In genomic region chr17:35240384-35241304, GRCm38 (mm10) we compare ENCODE assay signal across 9 mouse cellular contexts. TPM values are rescaled to one million over a fixed set of nuclear protein-coding genes. Genes with fewer than 3 reads are reported as not detected.
DNase-seq lines count a peak whose midpoint lies in the region; ATAC-seq and TF ChIP-seq lines count a peak whose summit lies in the region.
"Had no signal": no experiment of that assay in that cellular context is flagged by ENCODE, and none has a peak within 500 bp of the region (broad histone marks: within the 10 kb centered on the region; RNA-seq: fewer than 3 reads in every experiment).

No protein-coding gene starts in this region.

- no peaks in the 10 kb centered on the region for H3K27me3 ChIP-seq in cerebellum, adult 2 months (ENCODE audit: control insufficient read depth, insufficient read depth, low read length)
- H3K27me3 ChIP-seq in forebrain, embryonic 15.5 days, result no peaks in the 10 kb centered on the region
- H3K27me3 ChIP-seq in small intestine, adult 2 months (ENCODE audit: control insufficient read depth, insufficient read depth, low read length), result no peaks in the 10 kb centered on the region

- H3K4me1 ChIP-seq in cerebellum, adult 2 months (ENCODE audit: control insufficient read depth, insufficient read depth, low read length), result peaks cover 18% of the 10 kb centered on the region
- peaks cover 42% of the 10 kb centered on the region for H3K4me1 ChIP-seq in forebrain, embryonic 15.5 days
- H3K4me1 ChIP-seq in small intestine, adult 2 months (ENCODE audit: control insufficient read depth, insufficient read depth, insufficient read length, low read length), result peaks cover 22% of the 10 kb centered on the region

- intact Hi-C loops in left cerebral cortex, postnatal 36 days (cut with DNase I), result loop anchor here (5.0 kb wide), 1 partner anchor 403 kb away; the partner anchor contains the start of genes Dxo and Stk19

- no peak for TF ChIP-seq POLR2A in cerebellum, adult 2 months (IDR thresholded peaks at IDR 0.05; ENCODE audit: borderline replicate concordance, insufficient read depth, low read length)
- TF ChIP-seq POLR2A in small intestine, adult 2 months (IDR thresholded peaks at IDR 0.05; ENCODE audit: low read depth, low read length), result no peak

- peaks cover 24% of the 10 kb centered on the region for H3K36me3 ChIP-seq in forebrain, embryonic 15.5 days
- peaks cover 21% of the 10 kb centered on the region for H3K36me3 ChIP-seq in small intestine, adult 2 months (ENCODE audit: control insufficient read depth, insufficient read depth, low read length)

- H3K27ac ChIP-seq in cerebellum, adult 2 months (ENCODE audit: insufficient read depth, low read length), result peak overlapping the region; percentile 91
- H3K27ac ChIP-seq in forebrain, embryonic 15.5 days (replicated peaks), result peak overlapping the region; percentile 97
- H3K27ac ChIP-seq in small intestine, adult 2 months (ENCODE audit: insufficient read depth, low read depth, low read length), result peak overlapping the region; percentile 99

- no peak for TF ChIP-seq CTCF in cerebellum, adult 2 months (IDR thresholded peaks at IDR 0.05; ENCODE audit: borderline replicate concordance, insufficient read depth, low read depth, low read length)
- no peak for TF ChIP-seq CTCF in small intestine, adult 2 months (IDR thresholded peaks at IDR 0.05; ENCODE audit: extremely low read depth, insufficient read length, insufficient replicate concordance, low read depth, low read length)

- H3K4me2 ChIP-seq in forebrain, embryonic 15.5 days (replicated peaks), result peak overlapping the region; percentile 81

- WGBS in cerebellum, adult 2 months, result 11% methylated on average over 12 of the region's 12 CpGs
- 23% methylated on average over 12 of the region's 12 CpGs for WGBS in forebrain, embryonic 15.5 days
- 18% methylated on average over 12 of the region's 12 CpGs for WGBS in large intestine, adult 2 months
- 21% methylated on average over 12 of the region's 12 CpGs for WGBS in small intestine, adult 2 months

- peak overlapping the region; percentile 53 for H3K9ac ChIP-seq in forebrain, embryonic 15.5 days (replicated peaks)

- peak; percentile 5 for ATAC-seq in forebrain, embryonic 15.5 days (replicated peaks)

- H3K4me3 ChIP-seq in cerebellum, adult 2 months (replicated peaks; ENCODE audit: insufficient read depth, low read depth, low read length), result peak overlapping the region; percentile 64
- H3K4me3 ChIP-seq in forebrain, embryonic 15.5 days, result peak overlapping the region; percentile 80
- H3K4me3 ChIP-seq in small intestine, adult 2 months (ENCODE audit: low read depth, low read length), result peak overlapping the region; percentile 85

- H3K9me3 ChIP-seq in forebrain, embryonic 15.5 days, result no peaks in the 10 kb centered on the region

- peak; percentile 53 to 62 for DNase-seq in cerebellum, adult 2 months
- no peak for DNase-seq in cerebellum, postnatal 10 days
- peak; percentile 81 for DNase-seq in 416B (ENCODE audit: low read depth)
- peak; percentile 59 for DNase-seq in large intestine, adult 2 months (ENCODE audit: low read depth, low spot score)
- no peak for DNase-seq in left cerebral cortex, postnatal 36 days (ENCODE audit: low spot score in 2 of 2)
- no peak for DNase-seq in layer of hippocampus, postnatal 36 days

RNA-seq across cellular contexts. Expression of gene Ddx39b, which starts 0.9 kb away (rescaled TPM):
- 438 and 458 TPM in 2 replicates for polyA plus RNA-seq in cerebellum, adult 2 months (2012; rRNA removed)
- polyA plus RNA-seq in forebrain, embryonic 15.5 days (2015; fragmentation: Nextera tagmentation; extraction: Ambion mirVana), result 478 and 488 TPM in 2 replicates
- polyA plus RNA-seq in large intestine, adult 2 months (2012; rRNA removed), result 287 and 309 TPM in 2 replicates
- polyA plus RNA-seq in small intestine, adult 2 months (2012; rRNA removed), result 95.6 and 194 TPM in 2 replicates
- 100 to 1,000 TPM; 189 to 214 TPM for total RNA-seq in left cerebral cortex, postnatal 36 days (2021)
- total RNA-seq in layer of hippocampus, postnatal 36 days (2021), result 100 to 1,000 TPM; 220 to 232 TPM

RNA-seq across cellular contexts. Expression of gene Nfkbil1, which starts 5.1 kb away (rescaled TPM):
- 12.7 and 13.2 TPM in 2 replicates for polyA plus RNA-seq in cerebellum, adult 2 months (2012; rRNA removed)
- 11.7 and 12.3 TPM in 2 replicates for polyA plus RNA-seq in forebrain, embryonic 15.5 days (2015; fragmentation: Nextera tagmentation; extraction: Ambion mirVana)
- 11.8 and 13.0 TPM in 2 replicates for polyA plus RNA-seq in large intestine, adult 2 months (2012; rRNA removed)
- polyA plus RNA-seq in small intestine, adult 2 months (2012; rRNA removed), result 13.7 and 36.3 TPM in 2 replicates
- total RNA-seq in left cerebral cortex, postnatal 36 days (2021), result 10 to 100 TPM; 15.5 to 16.6 TPM
- total RNA-seq in layer of hippocampus, postnatal 36 days (2021), result 10 to 100 TPM; 13.3 to 13.6 TPM

RNA-seq across cellular contexts. Expression of gene Atp6v1g2, which starts 7.2 kb away (rescaled TPM):
- polyA plus RNA-seq in cerebellum, adult 2 months (2012; rRNA removed), result 628 TPM in 2 replicates
- 38.2 and 41.5 TPM in 2 replicates for polyA plus RNA-seq in forebrain, embryonic 15.5 days (2015; fragmentation: Nextera tagmentation; extraction: Ambion mirVana)
- 4.2 and 4.5 TPM in 2 replicates for polyA plus RNA-seq in large intestine, adult 2 months (2012; rRNA removed)
- 1.0 and 2.8 TPM in 2 replicates for polyA plus RNA-seq in small intestine, adult 2 months (2012; rRNA removed)
- total RNA-seq in left cerebral cortex, postnatal 36 days (2021), result 100 to 1,000 TPM; 514 to 593 TPM
- 100 to 1,000 TPM; 602 to 647 TPM for total RNA-seq in layer of hippocampus, postnatal 36 days (2021)

RNA-seq across cellular contexts. Expression of gene Gm16181, which starts 20.0 kb away (rescaled TPM):
- polyA plus RNA-seq in cerebellum, adult 2 months (2012; rRNA removed), result not detected in 2 replicates
- 0.61 and 1.1 TPM in 2 replicates for polyA plus RNA-seq in forebrain, embryonic 15.5 days (2015; fragmentation: Nextera tagmentation; extraction: Ambion mirVana)
- polyA plus RNA-seq in large intestine, adult 2 months (2012; rRNA removed), result not detected in 2 replicates
- polyA plus RNA-seq in small intestine, adult 2 months (2012; rRNA removed), result 0.22 TPM in 1 of 2 replicates, not detected in the other
- not detected for total RNA-seq in left cerebral cortex, postnatal 36 days (2021)
- total RNA-seq in layer of hippocampus, postnatal 36 days (2021), result not detected
- total RNA-seq: hematopoietic stem cell, adult 5-6 weeks had no signal

RNA-seq across cellular contexts. Expression of gene H2-D1, which starts 21.9 kb away (rescaled TPM):
- polyA plus RNA-seq in cerebellum, adult 2 months (2012; rRNA removed), result 174 and 183 TPM in 2 replicates
- polyA plus RNA-seq in forebrain, embryonic 15.5 days (2015; fragmentation: Nextera tagmentation; extraction: Ambion mirVana), result 48.1 and 50.1 TPM in 2 replicates
- 1,065 and 1,224 TPM in 2 replicates for polyA plus RNA-seq in large intestine, adult 2 months (2012; rRNA removed)
- polyA plus RNA-seq in small intestine, adult 2 months (2012; rRNA removed), result 776 and 1,546 TPM in 2 replicates
- total RNA-seq in left cerebral cortex, postnatal 36 days (2021), result 10 to 100 TPM; 19.6 to 23.3 TPM
- total RNA-seq in layer of hippocampus, postnatal 36 days (2021), result 10 to 100 TPM; 13.4 to 18.0 TPM

Comparison
In these comparisons a context has a peak if more than half of its experiments do, and no peak if none do; other contexts are left out.
1. DNase-seq: peak in cerebellum, adult 2 months (2 of 2), 416B (single experiment) and large intestine, adult 2 months (single experiment); none in cerebellum, postnatal 10 days (0 of 2), left cerebral cortex, postnatal 36 days (0 of 2) and layer of hippocampus, postnatal 36 days (0 of 2).
2. RNA of gene Atp6v1g2, which starts 7.2 kb away (polyA plus RNA-seq): 628 TPM in cerebellum, adult 2 months; 38.2 to 41.5 TPM in forebrain, embryonic 15.5 days, 4.2 to 4.5 TPM in large intestine, adult 2 months and 1.0 to 2.8 TPM in small intestine, adult 2 months; every median in the first group is over 10 times any median in the second.
3. Peak in every context shown above with its lines, with median percentiles within 50 percentile points of each other: H3K27ac ChIP-seq and H3K4me3 ChIP-seq.